Mouse (Mus musculus): ENCODE measurements at regions not wholly inside any gene's neighbourhood (a gene's known extent, or its start where the extent isn't known, plus 50 kb on each side); places are given as distances from the start of the nearest gene placed in this dataset.

DNA sequence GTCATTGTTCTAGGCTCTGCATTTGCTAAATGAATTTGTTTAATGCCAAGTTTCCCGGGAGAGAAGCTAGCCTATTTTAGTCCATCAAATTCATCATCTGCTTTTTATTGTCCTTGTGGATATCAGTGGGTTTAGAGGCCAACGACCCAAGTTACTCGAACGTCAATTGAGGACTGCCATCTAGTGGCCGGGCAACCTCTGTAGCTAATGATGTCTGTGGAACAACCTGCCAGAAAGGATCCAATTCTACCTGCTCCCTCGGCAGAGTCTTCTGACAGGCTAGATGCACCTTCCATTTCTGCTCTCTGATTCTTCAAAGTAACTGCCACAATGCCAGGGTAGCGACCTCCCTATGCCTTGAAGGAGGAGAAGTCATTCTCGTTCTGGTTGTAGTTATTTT lies 232.1 kb upstream of the Cxcr4 start:
- peak; percentile 88 for DNase-seq

DNA sequence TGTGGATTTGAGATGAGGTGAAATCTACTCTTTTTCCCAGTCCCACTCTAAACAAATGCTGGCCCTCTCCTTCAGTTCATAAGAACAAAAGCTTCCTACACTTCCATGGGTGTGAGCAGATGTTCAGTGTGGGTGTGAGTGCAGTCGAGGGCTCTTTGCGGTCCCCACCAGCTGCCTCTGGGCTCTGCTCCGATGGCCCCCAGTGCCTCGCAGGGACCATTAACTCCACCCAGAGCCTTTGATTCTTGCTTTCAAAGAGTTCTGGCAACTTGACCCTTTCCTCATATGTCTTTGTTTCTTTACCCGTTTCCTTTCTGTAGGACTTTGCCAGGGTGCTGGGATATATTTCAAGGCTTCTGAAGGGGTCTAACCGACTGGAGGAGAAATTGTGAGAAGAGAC lies 229.9 kb upstream of the Cxcr4 start:
- DNase-seq: no peak

DNA sequence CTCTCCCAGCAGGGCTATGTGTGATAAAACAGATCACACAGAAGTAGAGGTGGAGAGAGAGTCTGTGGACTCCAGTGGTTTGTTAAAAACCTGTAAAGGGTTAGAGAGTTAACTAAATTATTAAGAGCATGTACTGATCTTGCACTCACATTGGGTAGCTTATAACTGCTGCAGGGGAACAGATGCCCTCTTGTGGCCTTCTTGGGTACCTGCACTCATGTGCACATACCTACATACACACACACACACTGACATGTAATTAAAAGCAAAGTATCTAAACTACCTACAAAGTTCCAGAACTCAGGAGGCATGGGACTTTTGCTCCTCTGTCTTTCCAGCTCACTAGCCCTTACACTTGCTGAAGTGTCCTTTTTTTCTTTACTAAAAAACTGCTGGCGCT lies 228.4 kb upstream of the Cxcr4 start:
- DNase-seq: no peak

DNA sequence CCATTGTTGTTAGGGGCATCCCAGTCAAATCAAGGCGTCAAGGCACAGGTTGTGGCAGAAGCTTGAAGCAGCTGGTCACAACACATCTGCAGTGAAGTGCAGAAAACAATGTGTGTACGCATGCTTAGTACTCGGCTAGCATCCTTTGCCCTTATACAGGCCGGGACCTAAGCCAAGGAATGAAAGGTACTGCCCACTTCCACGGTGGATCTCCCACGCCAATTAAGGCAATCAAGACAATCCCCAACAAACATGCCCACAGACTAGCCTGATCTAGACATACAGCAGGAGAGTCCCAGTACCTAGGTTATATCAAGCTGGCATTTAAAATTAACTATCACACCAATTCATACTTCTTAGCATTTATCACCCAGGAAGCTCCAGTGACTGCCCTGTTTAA lies 227.5 kb upstream of the Cxcr4 start:
- DNase-seq: no peak

DNA sequence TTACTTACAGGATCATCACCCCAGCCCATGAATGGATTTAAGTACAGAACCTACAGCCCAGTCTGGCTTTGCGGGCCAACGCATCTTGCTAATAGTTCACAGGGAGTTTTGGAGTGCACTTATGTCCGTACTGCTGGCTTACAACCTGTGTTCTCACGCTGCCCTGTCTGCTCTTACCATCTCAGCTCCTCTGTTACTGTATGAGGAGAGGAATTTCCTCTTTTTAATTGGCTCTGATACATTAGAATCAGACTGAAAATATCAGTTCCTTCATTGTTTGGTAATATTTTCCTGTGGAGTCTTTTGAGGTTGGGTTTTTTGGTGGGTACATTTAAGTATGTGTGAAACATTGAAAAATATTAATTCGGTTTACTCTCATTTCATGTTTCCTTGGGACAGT lies 221.3 kb upstream of the Cxcr4 start:
- DNase-seq: no peak

DNA sequence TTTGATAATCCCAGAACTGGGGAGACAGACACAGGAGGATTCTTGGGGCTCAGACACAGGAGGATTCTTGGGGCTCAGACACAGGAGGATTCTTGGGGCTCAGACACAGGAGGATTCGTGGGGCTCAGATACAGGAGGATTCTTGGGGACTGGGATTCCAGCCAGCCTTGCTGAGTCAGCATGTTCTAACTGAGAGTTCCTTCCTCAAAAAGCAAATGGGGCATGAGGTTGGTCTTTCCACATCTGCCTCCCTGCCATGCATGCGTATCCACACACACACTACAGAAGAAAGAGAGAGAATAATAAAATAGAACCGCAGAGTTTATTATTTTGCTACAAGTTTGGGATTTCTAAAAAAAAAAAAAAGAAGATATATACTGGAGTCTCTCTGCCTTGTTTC lies 218.8 kb upstream of the Cxcr4 start:
- no peak for DNase-seq

DNA sequence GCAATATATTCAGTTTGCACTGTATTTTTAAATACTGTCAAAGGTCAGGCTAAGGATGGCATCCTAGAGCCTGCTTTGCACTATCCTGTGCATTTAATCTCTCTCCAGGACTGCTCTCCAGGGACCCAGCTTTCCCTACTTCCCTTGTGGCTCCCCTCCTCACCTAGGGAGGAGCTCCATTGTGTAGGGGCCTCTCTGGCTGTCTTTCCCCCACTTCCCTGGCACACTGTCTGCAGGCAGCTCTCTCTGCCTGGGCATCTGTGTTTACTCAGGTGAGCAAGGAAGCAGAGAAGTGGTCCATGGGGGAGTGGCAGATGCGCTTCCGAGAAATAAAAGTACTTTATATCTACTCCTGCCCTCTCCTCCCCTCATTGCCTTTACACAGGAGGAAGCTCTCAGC lies 218.0 kb upstream of the Cxcr4 start:
- DNase-seq: no peak

DNA sequence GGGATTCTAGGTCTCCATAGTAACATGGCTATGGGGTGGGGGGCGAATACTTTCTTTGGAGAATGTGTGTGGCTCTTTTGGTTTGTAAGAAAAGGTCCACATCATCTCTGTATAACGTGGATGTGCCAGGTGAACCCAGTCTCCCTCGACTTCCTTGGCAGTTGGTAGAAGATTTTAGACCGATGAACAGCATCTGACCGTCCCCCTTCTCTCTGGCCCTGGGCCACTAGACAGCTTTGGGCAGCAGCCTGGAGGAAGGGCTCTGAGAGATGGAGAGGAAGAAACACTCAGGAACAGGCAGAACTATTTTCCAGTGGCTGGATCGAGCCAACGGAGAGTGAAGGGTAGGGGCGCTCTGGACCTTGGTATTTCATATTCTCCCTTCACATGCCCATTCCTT lies 217.5 kb upstream of the Cxcr4 start:
- no peak for DNase-seq

DNA sequence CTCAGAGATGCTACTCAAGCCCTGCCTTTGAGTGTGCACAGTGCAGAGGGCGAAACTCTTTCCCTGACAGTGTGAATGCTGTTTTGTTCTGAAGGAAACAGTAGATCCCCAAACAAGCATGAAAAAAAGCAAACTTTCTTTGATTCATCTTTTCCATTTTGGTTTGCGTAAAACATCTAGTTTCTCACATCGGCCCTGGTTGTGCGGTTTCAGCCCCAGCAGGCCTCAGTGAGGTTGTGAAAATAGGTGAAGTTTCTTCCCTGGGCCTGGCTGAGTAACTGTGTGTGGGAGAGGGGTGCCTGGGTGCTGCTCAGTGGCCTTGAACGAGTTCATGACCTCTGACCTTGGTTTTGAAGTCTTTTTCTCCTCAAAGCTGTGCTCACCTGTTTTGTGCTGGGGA lies 216.5 kb upstream of the Cxcr4 start:
- DNase-seq: no peak

DNA sequence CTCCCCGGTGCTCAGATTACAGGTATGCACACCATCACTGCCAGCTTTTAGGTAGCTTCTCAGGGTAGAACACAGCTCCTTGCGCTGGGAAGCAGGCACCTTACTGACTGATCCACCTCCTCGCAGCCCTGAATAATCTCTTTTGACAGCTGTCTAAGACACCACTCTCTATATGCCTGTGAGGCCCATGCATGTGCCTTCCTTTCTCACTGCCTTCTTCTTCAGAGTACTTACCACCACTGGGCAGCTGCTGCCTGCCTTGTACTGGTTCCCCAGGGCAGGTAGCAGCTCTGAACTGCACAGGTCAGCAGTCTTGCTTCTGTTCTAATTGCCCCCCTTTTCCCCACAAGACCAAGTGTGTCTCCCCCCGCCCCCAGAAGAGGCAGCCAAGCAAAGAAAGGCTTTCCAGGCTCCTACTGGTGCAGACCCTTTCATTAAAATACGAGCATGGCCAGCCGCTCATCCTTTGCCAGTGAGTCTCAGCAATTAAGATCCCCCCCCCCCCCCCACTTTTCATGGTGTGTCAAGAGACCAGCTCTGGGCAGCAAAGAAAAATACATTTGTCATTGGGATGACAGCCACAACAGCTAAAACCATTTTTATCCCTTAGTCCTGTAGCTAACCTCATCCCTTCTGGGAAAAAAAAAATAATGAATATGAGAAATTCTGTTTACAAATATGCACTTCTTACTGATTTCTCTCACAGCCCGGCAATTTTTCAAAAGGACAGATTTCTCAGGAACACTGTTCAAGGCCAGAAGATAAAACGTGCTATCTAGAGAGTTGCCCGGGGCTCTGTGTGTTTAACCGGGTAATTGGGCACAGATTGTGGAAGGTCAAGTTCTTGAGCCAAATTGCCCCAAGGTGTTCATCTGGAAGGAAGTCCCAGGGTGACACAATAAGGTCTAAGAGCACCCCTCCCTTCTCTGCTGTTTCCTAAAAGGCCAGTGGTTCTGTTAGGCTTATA lies 213.9 kb upstream of the Cxcr4 start:
- no peak for DNase-seq

DNA sequence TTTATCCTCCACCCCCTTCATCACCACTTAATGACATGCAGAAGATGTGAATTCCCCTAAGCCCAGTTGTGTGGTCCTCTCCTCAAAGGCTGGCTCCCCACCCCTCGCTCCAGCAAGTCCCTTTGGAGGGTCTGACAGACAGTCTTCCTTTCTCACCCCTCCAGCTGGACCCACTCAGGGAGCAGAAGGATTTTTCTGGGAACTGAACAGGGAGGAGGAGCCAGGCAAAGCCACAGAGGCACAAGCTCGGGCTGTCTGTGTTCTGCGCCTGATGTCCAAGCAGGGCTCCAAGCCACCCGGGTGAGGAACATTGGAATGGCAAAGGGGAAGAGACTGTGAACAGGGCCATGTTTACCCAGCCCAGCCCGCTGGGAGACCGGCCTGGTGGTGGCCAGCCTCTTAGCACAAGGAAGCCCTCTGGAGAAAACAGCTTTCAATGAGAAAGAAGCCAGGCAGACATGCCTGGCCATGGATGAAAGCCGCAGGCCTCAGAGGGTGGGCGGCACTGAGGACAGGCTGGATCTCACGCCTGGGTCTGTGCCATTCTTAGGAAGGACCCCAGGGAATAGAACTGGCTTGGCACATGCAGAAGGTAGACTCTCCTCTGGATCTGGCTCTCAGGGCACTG lies 211.5 kb upstream of the Cxcr4 start:
- DNase-seq: no peak

DNA sequence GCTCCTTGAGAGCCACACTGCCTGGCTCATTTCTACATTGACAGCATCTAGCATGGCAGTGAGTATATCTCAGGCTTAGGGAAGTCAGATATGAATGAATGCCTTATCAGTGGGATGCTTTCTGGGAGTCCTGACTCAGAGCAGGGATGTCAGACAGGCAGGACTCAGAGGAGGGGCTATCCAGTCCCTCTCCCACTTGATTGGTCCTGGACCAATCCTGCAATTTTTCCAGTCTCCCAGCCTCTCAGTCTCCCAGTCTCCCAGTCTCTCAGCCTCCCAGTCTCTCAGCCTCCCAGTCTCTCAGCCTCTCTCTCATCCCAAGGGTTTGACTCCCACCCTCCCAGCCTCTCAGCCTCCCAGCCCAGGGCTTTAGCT lies 211.0 kb upstream of the Cxcr4 start:
- no peak for DNase-seq

DNA sequence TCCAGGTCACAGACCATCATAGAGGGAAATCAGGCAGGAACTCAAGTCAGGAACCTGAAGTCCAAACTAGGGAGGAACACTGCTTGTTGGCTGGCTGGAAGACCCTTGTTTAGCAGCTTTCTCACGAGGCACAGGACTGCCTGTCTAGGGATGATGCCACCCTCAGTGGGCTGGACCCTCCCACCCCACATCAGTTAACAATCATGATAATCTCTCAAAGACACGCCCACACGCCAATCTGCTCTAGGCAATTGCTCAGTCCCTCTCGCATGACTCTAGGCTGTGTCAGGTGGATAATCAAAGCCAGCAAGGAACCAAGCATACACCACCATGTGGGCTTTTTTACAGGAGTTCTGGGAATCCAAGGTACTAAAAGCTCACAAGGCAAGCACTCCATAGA lies 206.6 kb upstream of the Cxcr4 start:
- DNase-seq: no peak

DNA sequence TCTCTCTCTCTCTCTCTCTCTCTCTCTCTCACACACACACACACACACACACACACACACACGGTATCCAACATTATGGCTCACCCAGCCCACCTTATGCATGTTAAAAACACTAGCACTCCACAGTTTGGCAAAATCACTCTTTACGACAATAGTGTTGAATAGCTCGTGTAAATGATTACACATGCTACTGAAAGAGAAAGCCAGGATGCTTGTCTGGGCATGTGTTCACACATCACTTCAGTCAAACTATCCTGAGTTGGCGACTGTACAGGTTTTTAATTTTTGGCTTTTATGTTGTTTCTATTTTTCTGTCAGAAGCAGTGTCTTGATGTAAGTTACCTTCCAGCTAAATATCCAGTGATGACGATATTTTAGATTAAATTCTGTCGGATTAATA lies 203.6 kb upstream of the Cxcr4 start:
- no peak for DNase-seq

DNA sequence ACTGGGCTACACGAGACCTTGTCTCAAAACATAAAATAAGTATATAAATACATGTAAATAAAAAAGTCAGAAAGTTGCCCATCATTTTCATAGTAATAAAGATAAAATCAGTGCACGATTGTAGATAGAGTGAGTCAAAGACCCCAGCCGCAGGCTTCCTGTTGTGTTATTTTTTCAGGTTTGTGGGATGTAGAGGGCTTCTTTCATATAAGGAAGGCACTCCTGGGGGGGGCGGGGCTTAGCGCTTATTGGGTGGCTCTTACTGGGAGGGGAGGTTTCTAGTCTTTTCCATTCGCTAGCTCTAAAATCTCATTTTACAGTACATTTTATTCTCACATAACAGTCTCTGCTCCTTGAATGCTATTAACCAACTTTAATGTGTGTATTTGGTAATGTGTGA lies 198.8 kb upstream of the Cxcr4 start:
- peak; percentile 81 for DNase-seq

DNA sequence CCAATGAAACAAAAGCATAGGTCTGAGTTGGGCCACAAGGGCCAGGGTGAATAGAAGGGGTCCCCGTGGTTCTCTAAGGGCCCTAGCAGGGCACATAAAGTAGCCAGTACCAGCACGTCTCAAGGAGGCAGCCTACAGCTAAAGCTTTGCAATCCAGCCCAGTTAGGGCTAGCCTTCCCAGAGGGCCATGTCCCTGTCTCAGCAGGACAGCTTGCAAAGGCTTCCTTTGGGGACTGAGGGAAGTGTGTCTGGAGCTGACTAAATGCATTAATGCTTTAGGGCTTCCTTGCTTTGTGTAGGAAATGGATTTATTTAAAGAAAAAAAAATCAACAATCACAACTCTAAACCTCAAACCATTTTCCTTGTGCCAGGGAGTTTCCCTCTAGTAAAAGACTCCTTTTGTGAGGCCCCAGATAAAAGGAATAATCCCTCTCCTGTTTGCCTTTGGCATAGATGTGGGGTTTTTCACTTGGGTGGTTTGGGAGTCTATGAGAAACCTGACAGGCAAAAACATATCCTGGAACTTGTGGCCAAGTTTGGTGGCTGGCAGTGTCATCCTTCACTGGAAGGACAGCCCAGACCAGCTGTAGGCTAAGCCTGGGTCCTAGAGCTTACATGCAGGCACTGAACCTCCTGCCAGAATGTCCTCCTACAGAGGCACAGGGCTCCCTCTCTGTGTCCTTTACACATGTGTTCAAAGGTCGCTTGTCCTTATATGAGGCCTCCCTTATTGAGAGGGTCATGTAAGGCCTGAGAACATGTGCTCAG lies 197.7 kb upstream of the Cxcr4 start:
- DNase-seq: no peak

DNA sequence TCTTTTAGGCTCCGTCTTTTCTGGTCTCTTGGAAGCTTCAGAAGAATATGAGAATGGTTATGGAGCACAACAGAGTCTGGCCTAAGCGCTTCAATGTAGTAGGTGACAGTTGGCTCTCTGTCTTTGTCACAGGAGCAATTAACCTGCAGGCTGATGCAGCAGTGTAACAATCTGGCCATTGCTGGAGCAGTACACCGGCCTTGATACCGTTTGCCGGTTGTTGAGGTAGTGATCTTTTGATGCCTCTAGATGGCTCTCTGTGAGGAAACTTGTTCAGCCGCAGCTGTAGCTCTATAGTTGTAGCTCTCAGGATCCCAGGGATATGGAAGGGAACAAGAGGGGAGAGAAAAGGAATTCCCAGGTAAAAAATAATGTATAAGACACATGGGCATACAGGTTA lies 196.1 kb upstream of the Cxcr4 start:
- DNase-seq: no peak

DNA sequence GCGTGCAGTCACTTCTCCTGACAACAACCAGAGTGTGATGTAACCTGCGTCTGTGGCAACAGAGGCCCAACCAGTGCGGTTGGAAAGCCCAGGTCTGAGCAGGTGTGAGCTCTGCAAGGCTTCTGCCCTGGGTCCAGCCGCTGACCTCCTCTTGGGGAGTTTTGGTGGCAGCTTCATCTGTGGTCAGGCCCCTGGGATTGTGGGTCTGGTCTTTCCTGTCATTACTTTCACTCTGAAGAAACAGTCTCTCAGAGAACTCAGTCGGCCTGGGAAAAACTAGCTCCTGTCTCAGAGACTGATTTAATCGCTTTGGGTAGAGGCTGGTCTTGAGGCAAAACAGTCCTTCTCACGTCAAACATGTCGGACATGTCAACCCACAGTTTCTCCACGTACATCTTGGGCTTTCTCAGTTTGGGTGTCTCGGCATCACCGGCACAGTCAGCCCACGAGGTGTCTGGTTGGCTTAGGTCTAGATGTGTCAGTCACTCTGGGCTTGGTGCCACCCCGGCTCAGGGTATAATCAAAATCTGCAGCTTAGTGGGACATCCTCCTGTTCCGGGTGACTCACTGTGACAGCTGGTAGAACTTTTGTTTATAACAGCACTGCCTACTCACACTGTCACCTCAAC lies 195.0 kb upstream of the Cxcr4 start:
- DNase-seq: peak; percentile 60

DNA sequence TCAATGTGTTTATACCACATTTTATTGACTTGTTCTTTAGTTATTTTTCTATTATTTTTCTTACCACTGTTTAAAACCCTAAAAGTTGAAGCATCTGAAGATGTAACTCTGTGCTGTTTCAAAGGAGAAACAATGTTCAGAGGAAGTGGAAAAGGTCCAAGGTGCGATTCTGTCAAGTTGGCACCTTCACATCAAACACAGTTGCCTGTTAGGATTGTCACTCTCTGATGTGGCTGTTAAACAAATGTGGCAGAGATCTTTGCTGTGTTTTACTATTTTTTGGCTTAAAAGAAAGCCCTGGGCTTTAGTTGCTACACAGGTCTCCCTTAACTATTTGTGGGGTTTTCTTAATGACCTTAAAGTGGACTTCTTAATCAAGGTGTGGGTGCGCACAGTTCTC lies 190.2 kb upstream of the Cxcr4 start:
- DNase-seq: no peak

DNA sequence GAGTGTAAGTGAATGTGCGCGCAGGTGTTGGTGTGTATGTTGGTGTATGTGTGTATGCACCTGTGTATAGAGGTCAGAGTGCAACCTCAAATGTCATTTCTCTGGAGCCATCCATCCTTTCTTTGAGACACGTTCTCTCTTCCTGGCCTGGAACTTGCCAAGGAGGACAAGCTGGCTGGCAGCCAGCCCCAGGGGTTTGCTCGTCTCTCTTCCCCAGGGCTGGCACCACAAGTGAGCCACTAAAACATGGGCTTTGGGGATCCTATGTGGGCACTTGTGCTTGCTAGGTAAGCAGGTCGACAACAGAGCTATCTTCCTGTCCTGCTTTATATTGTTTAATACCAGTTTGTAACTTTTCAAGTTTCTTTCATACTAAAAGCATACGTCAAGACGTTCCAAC lies 189.8 kb upstream of the Cxcr4 start:
- DNase-seq: no peak

DNA sequence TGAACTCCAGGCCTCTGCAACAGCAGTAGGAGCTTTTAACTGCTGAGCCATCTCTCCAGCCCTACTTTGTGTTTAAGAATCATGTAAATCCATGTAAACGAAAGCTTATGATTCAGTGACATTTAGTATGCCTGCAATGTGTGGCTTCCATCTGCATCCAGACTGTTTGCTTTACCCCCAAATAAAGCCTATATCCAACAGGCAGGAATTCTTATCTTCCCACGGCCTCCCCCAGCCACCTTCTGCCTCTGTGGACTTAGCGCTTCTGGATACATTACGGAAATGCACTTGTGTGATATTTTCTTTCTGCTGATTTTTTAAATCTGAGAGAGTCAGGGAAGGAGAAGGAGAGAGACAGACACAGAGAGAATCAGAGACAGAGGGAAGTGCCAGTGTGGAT lies 189.2 kb upstream of the Cxcr4 start:
- DNase-seq: no peak

DNA sequence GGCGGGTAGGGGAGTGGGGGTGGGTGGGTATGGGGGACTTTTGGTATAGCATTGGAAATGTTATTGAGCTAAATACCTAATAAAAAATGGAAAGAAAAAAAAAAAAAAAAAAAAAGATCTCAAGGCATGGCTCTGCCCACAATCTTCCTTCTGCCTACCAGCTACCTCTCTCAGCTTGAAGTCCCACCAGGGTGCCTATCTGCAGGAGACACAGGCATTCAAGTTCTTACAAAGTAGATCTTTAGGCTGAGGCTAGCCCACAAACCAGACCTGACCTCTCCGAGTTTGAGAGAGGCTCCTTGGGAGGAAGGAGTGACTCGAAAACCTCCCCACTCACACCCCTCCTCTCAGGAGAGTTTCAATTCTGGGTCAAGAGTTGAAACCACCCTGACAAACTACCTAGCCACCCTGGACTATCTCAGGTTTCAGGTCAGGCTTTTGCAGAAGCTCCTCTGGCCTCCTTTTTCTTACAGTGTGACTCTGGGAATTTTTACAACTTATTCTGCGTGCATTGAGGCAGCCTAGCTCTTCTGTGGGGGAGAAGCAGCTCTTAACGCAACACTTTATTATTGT lies 187.6 kb upstream of the Cxcr4 start:
- DNase-seq: no peak

DNA sequence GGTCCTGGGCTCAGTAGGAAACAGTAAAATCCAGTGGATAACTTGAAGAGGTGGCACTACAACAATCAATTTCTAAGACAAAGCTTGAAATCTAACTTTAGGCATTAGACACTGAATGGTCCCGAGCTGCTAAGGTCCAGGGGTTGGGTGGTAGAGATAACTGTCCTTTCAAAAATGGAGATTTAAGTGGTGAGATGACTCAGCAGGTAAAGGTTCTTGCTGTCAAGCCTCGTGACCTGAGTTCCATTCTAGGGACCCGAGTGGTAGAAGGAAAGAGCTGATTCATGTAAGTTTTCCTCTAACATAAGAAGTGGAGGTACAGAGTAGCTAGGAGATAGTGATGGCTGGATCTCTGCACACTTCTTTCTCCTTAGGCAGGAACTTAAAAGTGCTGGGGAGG lies 180.3 kb upstream of the Cxcr4 start:
- DNase-seq: no peak
